Mouse (Mus musculus) frontal cortex, postnatal 14 days (tissue): Measurements from ENCODE around the gene Tmem81.

Experiments
- DNase-seq, 2 experiments: peaks; one replicate each; pipeline ENCODE4 v3.0.0; 2022; ENCODE audit warnings: low spot score in 2 of 2

Gene Tmem81

DNA sequence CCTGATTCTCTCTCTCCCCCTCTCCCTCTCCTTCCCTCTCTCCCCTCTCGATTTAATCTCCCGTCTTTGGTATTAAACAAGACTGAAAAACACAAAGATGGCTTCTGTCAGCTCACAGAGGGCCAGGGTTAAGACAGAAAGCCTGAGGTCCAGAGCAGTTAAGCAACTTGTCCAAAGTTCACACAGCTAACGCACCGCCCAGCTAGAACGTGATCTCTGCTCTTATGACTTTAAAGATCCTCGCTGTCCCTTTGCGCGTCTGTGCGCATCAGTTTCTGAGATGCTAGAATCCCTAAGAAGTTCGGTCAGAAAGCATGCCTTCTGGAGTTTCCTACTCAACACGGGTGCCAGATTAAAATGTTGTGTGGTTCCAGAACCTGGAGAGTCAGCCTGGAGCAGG lies 13.7 kb downstream of the Tmem81 start:
- DNase-seq: no peak

DNA sequence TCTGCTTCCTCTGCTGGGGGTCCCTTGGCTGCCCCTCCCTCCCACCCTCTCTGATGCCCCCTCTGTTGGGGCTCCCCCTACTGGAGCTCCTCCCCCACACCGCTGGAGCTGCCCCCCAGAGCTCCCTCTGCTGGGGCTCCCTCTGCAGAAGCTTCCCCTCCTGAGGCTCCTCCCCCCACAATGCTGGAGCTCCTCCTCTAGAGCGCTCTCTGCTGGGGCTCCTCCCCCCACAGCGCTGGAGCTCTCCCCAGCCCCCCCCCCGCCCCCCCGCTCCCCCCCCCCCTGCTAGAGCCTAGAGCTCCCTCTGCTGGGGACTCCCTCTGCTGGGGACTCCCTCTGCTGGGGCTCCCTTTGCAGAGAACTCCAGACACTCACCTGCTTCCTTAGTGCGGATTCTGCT lies 14.7 kb downstream of the Tmem81 start:
- DNase-seq: no peak

DNA sequence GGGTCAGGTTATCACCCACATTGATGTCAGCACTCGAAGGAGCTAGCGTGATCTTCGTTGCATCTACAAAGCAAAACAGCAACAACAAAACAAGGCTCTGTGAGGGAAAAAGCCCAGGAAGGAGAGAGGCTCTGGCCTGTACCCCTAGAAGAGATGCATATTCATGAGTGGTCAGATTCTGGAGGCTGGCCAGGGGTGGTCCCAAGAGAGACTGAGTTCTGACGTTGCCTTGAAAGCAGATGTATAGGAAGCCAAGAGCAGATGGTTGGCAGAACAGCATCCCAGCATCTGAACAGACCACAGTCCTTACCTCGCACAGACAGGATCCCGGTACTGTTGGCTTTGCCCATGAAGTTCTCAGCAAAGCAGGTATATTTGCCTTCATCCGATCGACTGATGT lies 17.0 kb downstream of the Tmem81 start:
- DNase-seq: no peak

DNA sequence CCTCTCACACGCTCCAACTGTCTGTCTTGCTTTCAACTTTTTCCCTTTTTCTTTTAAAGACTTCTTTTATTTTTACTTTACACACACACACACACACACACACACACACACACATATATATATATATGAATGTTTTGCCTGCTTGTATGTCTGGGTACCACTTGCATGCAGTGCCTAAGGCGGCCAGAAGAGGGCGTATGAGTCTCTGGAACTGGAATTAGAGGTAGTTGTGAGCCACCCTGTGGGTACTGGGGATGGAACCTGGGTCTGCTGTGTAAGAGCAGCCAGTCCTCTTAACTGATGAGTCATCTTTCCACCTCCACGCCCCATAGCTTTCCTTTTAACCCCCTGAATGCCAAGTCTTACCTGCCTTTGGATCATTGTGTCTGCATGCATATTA lies 17.9 kb downstream of the Tmem81 start:
- DNase-seq: no peak

DNA sequence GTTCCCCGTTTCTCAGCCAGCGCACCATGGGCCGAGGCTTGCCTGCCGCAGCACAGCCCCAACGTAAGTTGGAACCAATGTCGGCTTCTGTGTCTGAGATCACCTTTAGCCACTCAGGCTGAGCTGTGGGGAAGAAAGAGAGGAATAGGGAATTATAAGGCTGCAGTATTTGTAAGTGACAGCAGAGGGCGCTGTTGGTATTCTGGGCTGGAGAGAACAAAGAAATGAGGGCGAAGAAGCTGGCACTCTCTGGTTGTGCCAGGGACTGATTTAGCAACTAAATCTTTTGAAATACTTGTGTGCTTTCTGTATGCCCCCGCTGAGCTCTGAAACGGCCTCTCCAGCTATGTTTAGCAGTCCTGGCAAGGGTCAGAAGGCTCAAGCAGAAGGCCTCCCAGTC lies 19.8 kb downstream of the Tmem81 start:
- DNase-seq: peak in 1 of 2 experiments; percentile 76

DNA sequence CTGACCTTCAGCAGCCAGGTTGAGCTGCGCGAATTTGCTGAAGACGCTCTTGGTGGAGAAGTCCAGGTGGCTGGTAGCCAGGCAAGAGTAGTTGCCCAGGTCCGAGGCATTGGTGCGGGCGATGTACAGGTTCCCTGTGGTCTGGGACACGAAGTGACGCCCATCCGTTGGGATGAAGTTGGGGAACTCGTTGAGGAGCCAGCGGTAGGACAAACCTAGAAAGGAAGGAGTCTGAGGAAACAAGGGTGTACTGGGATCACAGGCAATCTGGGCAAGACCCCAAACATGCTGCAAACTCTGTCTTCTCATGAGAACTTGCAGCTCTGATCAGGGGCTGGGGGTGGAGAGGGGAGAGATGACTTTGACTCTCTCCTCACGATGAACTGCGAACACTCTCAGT lies 22.0 kb downstream of the Tmem81 start:
- no peak for DNase-seq

DNA sequence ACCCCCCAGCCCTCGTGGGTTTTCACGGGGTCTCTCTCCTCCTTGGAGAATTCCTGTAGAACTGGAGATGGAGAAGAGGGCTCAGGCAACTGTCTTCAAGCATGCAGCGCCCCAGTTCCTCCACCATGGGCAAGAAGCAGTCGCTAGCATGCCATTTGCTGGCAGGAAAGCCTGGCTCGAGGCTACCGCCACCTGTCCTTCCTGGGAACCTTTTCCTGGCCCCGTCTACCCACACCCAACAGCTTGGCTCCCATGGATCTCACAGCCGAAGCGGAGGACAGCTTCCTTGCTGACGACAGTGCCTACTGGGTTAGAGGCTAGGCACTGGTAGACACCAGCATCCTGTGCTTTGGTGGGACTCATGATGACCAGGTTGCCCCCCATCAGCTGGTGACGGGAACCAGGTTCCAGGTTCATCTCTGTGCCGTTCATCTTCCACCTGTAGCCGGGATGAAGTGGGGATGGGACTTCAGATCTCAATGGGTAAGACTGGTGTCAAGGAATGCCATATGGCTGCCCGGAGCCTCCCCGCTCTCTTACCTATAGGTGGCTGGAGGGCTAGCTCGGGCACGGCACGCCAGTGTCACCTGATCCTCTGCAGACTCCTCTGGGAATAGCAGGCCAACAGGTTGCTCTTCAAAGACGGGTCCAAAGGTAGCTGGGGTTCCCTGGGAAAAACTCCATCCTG lies 22.8 kb downstream of the Tmem81 start:
- no peak for DNase-seq

DNA sequence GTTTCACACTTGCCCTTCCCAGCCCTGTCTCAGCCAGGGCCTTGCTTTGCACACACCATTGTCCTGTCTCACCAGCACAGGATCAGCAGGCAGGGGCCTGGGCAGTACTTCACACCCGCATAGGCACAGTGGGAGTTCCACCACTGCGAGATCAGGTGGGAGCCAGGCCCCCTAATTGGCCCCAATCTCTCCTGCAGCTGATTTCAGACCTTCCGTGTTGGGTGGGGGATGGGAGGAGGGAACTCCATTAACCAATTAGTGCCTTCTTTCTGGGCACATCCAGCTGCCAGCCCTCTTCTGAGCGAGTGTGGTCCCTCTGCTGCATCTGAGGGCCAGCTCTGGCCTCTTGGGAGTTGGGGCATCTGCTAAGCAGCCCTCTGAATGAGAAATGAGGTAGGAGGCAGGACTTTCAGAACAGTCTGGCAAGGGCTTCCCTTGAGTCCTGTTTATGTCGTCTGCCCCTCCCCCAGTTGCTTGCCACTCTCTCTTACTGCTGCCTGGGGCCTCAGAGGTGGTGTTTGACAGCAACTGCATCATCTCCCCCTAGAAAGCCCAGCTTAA lies 24.7 kb downstream of the Tmem81 start:
- no peak for DNase-seq

DNA sequence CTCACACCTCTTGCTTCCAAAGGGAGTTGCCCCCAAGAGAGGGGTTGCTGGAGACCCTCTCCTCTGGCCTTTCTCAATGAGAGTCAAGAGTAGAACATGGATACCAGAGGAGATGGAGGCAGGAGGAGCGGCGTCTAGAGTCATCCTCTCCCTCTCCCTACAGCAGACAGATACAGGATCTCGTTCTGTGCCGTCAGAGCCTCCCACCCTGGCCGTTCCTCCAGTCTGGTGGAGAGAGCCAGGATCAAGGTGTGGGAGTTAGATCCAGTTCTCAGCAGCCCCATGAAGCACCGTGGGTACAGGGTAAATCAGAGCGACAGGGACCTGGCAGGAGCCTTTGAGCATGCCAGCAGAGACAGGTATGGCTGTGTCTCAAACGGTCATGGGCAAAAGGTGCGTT lies 26.5 kb downstream of the Tmem81 start:
- no peak for DNase-seq

DNA sequence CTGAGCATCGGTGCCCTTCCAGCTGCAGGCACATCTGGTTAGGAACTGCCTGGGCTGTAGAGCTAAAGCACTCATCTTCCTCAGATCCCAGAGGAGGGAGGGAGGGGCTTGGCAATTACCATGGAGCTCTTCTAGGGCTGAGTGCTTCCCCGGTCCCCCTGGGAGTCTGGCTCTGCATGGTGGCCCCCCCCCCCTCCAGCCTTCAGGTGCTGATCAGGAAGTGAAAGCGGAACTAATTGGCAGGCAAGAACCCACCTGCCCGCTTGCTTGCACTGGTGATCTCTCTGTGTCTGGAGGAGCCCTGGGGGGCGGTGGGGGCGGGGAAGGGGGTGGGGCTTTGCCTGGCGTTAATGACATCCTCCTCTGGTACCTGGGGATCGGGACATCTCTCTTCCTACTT lies 27.8 kb downstream of the Tmem81 start:
- DNase-seq: no peak

DNA sequence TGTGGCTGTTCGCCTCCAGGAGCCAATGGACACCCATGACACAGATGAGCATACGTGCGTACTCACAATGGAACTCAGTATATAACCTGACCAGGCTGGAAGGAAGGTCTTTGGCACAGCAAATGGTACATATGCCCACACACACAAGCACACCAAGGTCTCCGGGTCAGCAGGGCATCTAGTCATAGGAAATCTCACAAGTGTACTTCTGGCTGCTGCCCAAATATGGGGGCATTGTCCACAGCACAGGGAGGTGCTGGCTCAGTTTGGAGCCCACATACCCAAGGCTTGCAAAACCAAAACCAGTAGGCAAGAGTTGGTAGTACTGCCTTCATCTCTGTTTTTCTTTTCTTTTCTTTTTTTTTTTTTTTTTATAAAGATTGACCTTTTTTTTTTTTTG lies 29.5 kb downstream of the Tmem81 start:
- no peak for DNase-seq

DNA sequence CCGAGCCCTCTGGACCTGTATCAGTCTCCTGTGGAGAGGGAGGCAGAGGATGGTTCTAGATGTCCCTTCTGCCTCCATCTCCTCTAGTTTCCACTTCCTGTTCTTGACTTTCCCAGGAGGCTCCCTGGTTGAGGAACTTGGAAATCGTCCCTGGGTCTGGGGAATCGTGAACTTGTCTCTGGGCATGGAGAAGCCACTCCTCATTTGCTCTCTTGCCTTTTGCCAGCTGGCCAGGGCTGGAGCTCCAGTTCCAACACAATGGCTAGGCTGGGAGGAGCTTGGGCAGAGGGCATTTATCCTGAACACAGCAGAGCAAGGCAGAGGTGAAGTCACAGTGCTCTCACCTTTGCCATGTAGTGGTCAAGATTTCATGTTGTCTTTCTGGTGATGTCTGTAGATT lies 30.4 kb downstream of the Tmem81 start:
- DNase-seq: no peak

DNA sequence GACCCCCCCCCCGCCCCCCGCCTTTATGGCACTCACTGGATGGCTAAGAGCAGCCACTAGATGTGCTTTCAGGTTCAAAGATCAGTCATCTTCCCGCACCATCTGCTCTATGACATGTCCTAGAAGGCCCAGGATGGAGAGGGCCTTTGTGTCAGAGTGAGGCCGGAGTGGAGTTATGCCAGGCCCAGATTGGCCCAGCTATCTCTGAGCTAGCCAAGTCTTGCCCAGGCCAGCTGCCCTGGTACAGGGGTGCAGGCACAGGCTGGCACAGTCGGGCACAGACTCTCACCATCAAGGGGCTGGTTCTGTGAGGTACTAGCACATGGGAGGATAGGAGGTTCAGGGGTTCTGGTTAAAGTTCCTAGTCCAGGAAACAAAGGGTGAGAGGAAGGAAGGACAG lies 31.7 kb downstream of the Tmem81 start:
- no peak for DNase-seq

DNA sequence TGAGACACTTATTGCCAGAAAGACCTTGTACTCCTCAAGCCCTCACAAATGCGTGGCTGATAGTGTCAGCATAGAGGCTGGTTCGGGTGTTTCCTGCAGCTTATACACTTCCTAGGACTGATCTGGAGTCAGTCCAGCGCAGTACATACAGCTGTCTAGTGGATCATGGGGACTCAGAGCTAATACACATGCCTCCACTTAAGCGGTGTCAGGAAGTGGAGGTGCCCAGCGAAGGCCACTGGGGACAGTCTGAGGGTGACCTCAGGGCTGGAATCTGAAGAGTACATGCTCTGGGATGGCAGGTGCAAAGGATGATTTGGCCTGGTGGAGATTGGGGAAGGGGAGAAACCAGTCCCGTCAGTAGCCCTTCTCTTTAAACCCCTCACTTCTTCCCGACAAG lies 34.7 kb downstream of the Tmem81 start:
- no peak for DNase-seq

DNA sequence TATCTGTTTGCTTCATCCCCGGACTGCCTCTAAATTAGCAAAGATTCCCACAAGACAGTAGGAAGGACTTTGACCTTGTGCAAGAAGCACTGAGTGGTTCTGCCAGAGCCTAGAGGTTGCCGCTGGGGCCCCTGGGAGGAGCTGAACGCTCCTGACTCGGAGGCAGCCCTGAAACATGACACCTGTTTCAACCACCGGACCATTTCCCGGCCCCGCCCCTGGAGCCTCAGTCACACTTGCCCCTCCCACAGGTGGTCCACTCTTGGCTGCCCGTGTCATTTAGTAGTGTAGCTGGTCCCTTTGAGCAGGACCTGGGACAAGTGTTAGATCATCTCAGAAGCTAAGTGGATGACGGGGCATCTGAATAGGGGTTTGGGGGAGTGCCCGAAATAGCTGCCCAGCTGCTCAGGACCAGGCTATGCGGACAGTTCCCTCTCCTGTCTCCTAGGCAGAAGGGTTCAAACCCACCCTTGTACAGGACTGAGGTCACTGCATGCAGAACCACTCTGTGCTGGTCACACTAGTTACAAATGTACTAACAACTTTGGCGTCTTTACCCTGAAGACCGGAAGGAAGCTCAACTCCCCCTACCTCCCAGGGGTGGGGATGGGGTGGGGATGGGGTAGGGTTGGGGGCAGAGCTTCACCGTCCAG lies 35.3 kb downstream of the Tmem81 start:
- DNase-seq: no peak

DNA sequence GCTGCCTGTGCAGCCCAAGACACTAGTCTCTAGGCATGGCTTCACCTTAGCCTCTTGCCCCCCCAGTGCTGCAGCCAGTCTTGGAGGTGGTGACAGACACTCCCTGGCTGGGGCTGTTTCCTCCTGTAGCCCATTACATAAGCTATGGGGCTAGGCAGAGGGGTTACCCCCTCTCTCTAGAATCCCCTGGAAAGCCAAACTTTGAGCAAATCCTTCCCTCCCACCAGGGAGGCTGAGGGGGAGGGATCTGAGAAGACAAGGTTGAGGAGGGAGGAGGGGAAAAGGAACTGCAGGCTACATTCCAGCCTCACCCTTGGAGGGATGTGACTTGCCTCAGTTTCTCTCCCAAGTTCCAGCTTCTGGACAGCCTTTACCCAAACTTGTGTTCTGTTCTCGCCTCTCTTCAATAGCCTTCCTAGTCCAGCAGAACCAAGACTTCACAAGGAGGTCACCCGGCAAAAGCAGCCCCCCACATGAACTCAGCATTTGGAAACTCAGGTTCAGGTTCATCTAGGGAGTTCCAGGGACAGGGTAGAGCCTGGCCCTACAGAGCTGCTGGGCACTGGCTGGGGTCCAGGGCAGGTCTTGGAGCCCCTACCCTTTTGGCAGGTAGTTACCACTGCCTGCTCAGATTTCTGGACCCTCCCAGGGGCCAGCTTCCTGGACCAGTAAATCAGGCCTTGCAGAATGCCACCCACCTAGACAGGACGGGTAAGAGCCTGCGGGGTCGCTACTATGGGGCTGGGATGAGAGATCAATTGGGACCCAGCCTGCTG lies 36.0 kb downstream of the Tmem81 start:
- no peak for DNase-seq

DNA sequence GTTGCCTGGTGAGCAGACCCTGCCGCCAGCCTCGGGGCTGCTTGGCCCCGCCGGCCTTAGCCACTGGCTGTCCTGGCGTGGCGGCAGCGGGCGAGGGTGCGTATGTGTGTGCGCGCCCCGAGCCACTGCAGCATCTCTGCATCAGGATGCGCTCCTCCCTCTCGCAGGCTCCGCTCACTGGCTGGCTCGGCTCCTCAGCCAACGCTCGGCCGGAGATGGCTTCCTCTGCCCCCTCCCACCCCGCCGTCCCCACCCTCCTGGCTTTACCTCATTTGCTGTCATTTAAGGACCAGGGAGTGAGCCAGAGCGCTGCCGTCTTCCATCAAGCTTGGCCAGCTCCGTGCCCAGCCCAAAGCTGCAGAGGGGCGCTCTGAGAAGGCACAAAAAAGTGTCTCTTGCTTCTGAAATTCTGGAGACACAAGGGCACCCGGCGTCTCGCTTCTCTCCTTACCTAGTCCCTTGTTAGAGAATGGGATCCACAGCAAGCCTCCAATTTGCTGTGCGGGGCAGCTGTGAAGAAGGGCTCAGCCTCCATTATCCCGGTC lies 36.8 kb downstream of the Tmem81 start, which contains the start of gene Cntn2:
Gene Cntn2, minus strand, starts transcription at position 495 of the 545 bp plus-strand sequence.
- no peak for DNase-seq

DNA sequence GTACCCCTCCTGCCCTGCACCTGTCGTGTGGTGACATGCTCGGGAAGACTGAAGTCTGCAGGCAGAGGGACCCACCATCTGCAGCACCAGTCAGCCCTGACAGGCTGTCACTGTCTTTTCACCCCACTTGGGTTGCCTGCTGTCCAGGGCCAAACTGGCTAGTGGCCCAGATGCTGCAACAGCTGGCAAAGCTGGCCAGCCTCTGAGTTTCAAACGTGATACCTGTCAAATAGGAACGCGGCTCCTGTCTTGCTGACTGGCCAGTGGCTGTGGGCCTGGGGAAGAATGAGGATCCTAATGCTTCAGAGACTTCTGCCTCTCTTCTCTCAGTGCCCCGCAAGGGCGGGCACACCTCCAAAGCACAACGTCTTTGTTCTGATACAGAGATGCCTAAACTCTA lies 37.8 kb downstream of the Tmem81 start:
- DNase-seq: no peak

DNA sequence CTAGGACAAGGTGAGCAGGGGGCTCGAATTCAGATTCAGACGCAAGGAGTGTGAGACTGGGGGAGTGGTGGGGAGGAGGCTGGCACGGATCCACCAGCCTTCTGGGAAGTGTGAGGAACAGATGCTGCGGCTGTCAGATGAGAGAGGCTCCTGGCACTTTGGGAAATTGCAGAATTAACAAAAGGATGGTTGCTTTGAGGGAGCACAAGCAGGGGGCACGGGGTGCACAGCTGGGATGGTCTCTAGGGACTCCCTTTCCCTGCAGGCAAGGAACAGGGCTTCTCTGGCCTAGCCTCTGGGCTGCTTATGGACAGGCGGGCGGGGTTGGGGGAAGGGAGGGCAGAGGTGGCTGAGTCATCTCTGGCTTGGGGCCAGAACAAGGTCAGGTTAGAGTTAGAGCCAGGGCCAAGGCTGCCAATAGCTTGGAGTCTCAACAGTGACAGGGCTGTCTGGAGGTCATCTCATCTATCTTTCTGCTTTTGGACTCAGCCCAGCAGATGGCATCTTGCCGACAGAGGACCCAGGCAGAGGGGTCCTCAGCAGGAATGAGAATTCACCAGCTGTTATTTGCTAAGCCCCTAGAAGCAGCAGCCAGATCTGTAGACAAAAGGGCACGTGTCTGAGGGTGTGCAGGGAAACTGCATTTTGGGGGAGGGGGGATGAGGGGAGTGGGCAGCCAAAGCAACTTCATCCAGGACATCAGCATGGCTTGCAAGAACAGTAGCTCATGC lies 52.0 kb downstream of the Tmem81 start:
- no peak for DNase-seq
